Mouse (Mus musculus) megakaryocyte, embryonic 14.5 days (primary cell): ENCODE data around the gene Eng.

Experiments used
- FLI1 ChIP-seq: IDR thresholded peaks from 2 replicates; pipeline ENCODE4 v1.6.1; 2012; ENCODE audit warnings: low read length, inconsistent platforms, mixed read lengths
- GATA1 ChIP-seq: IDR thresholded peaks from 3 replicates; pipeline ENCODE4 v1.6.1; 2012; ENCODE audit warnings: mixed read lengths, low read length, inconsistent platforms, borderline replicate concordance

DNA sequence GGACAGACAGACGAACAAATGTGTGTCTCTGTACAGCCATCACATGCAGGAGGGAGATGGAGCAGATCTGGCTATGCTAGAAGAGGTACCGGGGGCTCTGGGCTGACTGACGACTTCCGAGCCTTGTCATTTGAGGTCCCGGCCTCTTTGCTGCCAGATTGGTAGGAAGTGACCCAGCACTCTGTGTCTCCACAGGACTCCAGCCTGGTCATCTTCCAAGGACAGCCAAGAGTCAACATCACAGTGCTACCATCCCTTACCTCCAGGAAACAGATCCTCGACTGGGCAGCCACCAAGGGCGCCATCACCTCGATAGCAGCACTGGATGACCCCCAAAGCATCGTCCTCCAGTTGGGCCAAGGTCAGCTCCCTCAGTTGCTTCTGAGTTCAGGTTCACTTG, 24.8 kb downstream of the Eng start:
- TF ChIP-seq GATA1 (no peak), FLI1 (no peak)
